Mouse (Mus musculus): ENCODE results near the gene Hist1h2ag.
"Not testable (repeated sequence)": the region's sequence is repeated elsewhere in the genome, so short reads cannot be mapped to it uniquely, and the experiment has no call there.

Hist1h2ag gene

DNA sequence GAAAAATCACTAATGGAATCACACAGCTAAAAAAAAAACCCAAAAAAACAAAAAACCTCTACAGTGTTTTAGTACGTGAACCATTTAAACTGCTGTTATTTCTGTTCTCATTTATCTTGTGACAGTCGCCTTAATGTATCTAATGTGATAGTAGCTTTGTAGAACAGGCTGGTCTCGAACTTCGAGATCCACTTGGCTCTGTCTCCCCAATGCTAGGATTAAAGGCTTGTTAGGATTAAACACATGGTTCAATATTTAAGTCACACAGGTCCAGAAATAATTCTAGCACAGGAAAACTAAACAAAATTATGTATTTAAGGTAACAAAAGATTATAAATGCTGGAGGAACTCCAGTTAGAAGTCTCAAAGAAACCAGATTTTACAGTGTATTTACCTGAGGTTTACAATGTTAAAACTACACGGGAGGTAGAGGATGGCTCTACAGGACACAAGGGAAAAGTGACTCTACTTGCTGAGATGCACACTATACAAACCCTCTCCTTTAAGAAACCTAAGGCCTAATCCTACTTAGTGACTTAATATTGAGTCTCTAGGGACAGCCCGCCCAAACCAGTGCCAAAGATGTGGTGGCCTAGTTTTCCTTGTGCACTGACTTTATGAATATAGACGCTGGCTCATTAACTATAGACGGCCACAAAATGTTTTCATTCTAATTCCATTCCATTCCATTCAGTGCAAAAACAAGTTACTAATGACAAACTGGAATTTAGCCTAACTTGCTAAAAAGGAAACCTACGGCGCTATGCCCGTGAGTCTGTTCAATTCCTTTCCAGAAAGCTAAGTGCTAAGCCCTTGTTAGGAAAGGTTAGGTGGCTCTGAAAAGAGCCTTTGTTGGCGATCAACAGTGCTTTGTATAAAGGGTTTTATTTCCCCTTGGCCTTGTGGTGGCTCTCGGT, 835 bp downstream of the Hist1h2ag start:
- TF ChIP-seq GATA4 (IDR thresholded peaks at IDR 0.05; ENCODE audit: insufficient replicate concordance, low read length) = no peak

- not testable (repeated sequence) for TF ChIP-seq GATA4 (IDR thresholded peaks at IDR 0.05; ENCODE audit: insufficient replicate concordance, low read length)
These were observed 1.6 kb downstream of the Hist1h2ag start, which contains the start of gene Hist1h4i for GRCm38 (mm10) chr13:22041142-22041536. Gene Hist1h4i, minus strand, starts transcription at chr13:22041362.

DNA sequence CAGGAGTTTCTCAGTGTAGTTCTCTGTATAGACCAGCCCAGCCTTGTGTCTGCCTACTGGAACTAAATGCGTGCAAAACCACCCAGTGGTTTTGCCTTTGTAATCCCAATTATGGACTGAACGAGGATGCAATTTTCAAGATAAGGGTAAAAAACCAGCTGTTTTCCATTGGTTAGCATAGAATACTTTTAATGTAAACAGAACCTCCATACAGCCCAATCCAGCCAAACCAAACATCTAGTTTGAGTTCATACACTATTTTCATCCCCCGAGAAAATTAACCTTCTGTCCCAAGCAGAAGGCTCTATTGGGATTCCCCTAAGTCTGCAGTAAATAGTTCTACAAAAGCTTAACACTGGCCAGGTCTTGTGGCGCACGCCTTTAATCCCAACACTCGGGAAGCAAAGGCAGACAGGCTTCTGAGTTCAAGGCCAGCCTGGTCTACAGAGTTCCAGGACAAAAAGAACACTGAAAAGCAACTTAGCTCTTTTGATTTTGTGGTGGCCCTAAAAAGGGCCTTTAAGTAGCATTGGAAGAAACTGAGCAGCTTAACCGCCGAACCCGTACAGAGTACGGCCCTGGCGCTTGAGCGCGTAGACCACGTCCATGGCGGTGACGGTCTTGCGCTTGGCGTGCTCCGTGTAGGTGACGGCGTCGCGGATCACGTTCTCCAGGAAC, 2.1 kb downstream of the Hist1h2ag start:
- TF ChIP-seq GATA4 (IDR thresholded peaks at IDR 0.05; ENCODE audit: insufficient replicate concordance, low read length) = no peak

DNA sequence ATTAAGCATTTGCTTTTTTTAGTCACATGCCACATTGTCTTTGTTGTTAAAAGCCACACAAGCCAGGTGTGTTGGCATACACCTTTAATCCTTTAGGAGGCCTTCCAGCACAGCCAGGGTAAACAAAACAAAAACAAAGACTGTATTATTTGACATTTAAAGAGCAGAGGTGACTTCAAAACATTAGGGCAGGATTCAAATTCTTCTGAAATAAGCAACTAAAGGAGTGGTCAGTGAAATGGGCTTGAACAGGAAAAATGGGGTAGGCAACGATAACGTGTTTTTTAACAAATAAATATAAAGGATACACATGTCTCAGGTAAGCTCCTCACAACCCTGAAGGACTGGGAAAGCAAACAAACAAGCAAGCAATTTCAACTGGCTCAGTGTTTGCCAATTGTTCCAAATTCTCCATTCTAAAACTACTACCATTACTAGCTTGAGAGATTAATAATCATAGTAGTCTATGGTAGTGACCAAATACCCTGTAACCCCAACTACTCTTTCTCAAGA, 2.7 kb downstream of the Hist1h2ag start:
- no peak for TF ChIP-seq GATA4 (IDR thresholded peaks at IDR 0.05; ENCODE audit: insufficient replicate concordance, low read length)

GRCm38 (mm10) chr13:22039364-22039763, 3.4 kb downstream of the Hist1h2ag start:
- no peak for TF ChIP-seq GATA4 (IDR thresholded peaks at IDR 0.05; ENCODE audit: insufficient replicate concordance, low read length)

DNA sequence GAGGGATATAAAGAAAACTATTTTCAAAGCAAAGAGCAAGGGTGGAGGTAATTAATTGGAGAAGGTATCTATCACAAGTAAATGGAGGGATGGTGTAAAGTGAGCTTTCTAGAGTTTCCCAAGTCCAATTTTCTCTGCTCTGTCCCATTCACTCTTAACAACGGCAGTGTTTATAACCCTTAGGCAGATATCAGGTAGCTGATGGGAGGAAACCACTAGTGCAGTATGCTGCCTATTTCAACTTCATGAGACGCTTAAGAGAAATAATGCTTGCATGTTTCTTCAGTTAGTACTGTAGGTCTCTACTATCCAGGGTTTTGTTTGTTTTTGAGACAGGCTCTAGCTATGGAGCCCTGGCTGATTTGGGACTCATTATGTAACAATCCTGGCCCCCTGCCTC, 5.3 kb downstream of the Hist1h2ag start:
- TF ChIP-seq GATA4 (IDR thresholded peaks at IDR 0.05; ENCODE audit: insufficient replicate concordance, low read length) = no peak

DNA sequence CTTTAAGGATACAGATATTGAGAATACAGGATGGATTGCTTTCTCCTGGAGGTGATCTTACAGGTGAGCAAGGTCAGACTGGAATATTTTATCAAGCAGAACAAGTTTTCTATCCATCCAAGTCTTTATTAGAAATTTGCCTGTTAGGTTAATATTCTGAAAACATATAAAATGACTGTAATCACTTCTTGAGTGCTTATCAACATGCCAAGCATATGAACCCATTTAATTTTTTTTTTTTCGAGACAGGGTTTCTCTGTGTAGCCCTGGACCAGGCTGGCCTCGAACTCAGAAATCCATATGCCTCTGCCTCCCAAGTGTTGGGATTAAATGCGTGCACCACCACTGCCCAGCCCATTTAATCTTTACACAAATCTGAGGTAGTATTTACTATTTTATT, 5.8 kb downstream of the Hist1h2ag start:
- no peak for TF ChIP-seq GATA4 (IDR thresholded peaks at IDR 0.05; ENCODE audit: insufficient replicate concordance, low read length)

- no peak for TF ChIP-seq GATA4 (IDR thresholded peaks at IDR 0.05; ENCODE audit: insufficient replicate concordance, low read length)
These were observed 6.4 kb downstream of the Hist1h2ag start for GRCm38 (mm10) chr13:22036149-22036956.

DNA sequence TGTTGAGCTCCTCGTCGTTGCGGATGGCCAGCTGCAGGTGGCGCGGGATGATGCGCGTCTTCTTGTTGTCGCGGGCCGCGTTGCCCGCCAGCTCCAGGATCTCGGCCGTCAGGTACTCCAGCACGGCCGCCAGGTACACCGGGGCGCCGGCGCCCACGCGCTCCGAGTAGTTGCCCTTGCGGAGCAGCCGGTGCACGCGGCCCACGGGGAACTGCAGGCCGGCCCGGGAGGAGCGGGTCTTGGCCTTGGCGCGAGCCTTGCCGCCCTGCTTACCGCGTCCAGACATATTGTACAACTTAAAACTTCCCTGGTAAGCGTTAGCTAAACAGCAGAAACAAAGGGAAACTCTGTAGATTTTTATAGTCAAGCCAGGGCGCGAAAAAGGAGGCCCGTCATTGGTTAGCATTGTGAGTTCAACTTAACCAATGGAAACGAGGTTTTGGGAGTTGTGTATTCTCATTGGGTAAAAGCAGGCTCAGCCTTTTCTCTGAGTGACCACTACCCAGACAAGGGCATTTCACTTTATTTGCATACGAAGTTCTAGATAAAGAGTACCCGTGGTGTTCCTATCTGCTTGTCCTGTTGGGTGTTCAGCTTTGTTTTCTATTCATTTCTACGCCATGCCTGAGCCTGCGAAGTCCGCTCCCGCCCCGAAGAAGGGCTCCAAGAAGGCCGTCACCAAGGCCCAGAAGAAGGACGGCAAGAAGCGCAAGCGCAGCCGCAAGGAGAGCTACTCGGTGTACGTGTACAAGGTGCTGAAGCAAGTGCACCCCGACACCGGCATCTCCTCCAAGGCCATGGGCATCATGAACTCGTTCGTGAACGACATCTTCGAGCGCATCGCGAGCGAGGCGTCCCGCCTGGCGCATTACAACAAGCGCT, 7.2 kb downstream of the Hist1h2ag start, which contains the start of the genes Hist1h2ah and Hist1h2bk:
Hist1h2ah (minus strand) TSS at position 302 of the 882 bp plus-strand sequence.
Hist1h2bk (plus strand) TSS at position 604 of the 882 bp plus-strand sequence.
- TF ChIP-seq GATA4 (IDR thresholded peaks at IDR 0.05; ENCODE audit: insufficient replicate concordance, low read length) = peak; percentile 39; the same call in 1 of the 2 replicates

DNA sequence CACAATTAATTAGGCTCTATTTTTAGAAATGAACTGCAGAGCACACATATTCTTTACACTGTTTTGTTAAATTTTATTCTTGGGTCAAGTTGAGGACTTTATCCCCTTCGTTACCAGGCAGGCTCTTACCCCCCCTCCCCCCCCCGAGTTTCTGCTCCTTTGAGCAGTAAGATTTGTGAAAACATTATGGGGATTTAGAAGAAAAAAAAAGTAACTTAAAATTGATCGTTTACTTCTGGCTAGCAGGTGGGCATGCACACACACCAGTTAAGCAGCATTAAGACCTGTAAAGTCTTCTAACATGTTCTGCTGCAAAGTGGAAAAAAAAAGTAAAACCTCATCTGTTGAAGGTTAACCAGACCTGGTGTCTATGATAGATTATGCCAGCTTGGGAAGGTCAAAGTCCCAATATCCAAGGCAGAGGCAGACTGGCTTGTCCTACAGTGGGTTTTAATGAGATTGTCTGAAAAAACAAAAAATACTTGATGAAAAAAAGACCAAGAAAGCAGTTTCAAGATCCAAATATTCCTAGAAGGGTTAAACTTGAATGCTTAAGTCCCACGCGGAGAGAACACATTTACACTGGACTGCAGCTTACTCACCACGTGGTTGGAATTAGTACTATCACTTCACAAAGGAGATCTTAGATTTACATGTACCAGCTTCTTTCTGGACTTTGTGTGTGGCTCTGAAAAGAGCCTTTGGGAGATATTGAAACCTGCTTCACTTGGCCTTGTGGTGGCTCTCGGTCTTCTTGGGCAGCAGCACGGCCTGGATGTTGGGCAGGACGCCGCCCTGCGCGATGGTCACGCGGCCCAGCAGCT, 8.1 kb downstream of the Hist1h2ag start:
- no peak for TF ChIP-seq GATA4 (IDR thresholded peaks at IDR 0.05; ENCODE audit: insufficient replicate concordance, low read length)

DNA sequence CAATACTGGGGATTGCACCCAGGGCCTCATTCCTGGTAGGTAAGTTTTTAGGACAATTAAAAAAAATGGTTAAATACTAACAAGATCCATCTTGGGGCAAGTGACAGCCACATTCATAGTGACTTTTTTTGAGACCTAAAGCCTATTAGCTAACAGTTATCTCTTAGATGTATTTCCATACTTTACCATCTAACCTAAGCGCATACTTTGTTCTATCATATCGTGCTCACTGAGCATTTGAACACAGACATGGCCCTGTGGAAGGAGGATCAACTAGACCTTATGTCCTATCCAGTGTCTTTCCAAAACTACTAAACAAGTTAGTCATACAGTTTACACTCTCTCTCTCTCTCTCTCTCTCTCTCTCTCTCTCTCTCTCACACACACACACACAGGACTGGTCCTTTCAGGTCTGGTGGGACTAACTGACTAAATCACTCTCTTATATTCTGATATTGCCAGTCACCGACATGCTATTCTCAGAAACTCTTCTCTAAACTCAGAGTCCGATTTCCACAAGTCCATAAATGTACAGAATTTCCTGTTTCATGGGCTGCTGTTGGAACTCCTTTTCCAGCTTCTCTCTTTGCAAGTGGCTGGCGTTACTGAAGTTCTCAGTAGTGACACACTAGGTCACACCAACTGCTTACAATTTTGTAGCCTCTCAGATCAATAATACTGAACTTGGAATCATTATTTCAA, 8.9 kb downstream of the Hist1h2ag start:
- TF ChIP-seq GATA4 (IDR thresholded peaks at IDR 0.05; ENCODE audit: insufficient replicate concordance, low read length) = no peak

DNA sequence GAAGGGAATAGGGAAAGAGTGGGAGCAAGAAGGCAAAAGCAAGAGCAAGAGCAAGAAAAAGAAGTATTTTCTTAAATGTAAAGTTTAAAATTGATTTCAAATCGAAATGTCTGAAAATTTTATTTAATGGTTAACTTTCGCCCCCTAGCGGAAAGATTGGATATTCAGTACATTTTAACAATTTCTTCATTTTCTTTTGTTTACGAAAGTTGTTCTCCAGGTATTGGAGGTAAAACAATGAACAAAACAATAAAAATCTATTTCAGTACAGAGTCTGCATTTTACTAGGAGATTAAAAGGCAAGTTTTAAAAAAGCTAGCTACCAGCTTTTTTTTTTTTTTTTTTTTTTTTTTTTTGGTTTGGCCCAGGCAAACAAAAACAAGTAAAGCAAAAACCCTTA, 12.3 kb downstream of the Hist1h2ag start:
- TF ChIP-seq GATA4 (IDR thresholded peaks at IDR 0.05; ENCODE audit: insufficient replicate concordance, low read length) = no peak
